Mouse (Mus musculus): ENCODE data around the gene Muc1. TPM values are rescaled to one million over a fixed set of nuclear protein-coding genes. Genes with fewer than 3 reads are reported as not detected.

The Muc1 gene
- polyA plus RNA-seq, 1 experiment from 2014 or later: 1.3 TPM

DNA sequence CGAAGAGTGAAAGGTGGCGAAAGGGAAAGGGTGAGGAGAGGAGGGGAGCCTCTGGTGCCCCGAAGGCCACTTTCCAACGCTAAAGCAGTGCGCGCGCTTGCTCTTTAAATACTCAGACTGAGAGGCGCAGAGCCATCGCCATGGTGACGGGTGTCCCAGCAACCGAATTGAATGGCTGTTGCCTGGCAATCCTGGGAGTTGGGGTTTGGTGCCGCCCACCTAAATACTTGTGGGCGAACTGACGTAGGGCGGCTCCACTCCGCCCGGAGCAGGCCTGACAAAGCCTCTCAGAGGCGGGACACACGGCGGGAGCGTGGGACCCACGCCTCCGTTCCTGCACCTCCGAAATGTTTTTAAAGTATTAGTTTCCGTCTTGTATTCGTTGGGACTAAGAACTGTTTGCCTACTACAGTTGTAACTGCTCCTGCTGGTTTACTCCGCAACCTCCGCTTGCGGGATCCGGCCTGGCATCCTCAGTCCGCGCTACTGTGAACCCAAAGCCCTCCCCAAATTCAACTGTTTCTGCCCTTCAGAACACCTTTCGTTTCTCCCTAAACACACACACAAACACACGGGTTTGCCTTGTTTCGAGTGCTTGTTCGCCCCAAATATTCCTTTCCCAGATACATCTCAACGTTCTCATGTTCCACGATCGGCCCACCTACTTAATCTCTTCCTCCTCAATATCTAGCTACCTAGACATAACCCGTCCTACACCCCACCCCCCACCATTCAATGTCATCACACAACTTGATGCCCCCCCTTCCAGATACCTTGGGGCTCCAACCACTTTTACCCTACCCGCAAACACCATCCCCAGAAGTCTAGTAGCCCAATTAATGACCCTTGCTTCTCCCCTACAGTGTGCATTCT is 1.3 kb upstream of the Muc1 start:
- Histone ChIP-seq H3K9me3 (no peaks in the 10 kb centered on the region), H3K4me1 (replicated peaks) (peaks cover 62% of the 10 kb centered on the region), H3K36me3 (peaks cover 7% of the 10 kb centered on the region), H3K27ac (peak overlapping the region; percentile 92), H3K9ac (peak overlapping the region; percentile 78), H3K27me3 (0 out of 2 replicates have a peak, but pooled peaks cover 8% of the 10 kb centered on the region), H3K4me2 (peak overlapping the region; percentile 68), H3K4me3 (peak overlapping the region; percentile 49)
- peak; percentile 56 for ATAC-seq (ENCODE audit: low FRiP score)
- WGBS: 2% methylated on average over 41 of the region's 41 CpGs

DNA sequence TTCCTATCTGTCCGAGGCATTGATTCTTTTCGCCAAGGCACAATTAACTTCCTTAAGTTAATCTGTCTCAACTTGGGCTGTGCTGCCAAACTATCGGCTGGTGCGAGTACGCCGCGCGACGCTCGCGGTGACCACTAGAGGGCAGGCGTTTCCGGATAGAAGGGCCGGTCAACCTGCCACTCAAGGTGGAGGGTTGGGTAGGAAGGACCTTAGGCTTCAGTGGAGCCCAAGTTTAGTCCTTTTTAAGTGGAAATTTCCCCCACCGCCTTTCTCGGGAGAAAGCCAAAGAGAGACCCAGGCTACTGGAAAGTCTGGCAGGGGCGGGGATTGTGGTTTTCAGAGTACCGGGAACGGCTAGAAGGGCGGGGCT is 692 bp upstream of the Muc1 start:
- H3K9ac ChIP-seq: peak overlapping the region; percentile 78
- peak overlapping the region; percentile 92 for H3K27ac ChIP-seq
- H3K4me2 ChIP-seq: peak overlapping the region; percentile 68
- H3K27me3 ChIP-seq: 0 out of 2 replicates have a peak, but pooled peaks cover 8% of the 10 kb centered on the region
- peaks cover 55% of the 10 kb centered on the region for H3K4me1 ChIP-seq (replicated peaks)
- 0 out of 2 replicates have a peak, but pooled peaks have one; percentile 5 for ATAC-seq (ENCODE audit: low FRiP score)
- peak overlapping the region; percentile 49 for H3K4me3 ChIP-seq
- no peaks in the 10 kb centered on the region for H3K9me3 ChIP-seq
- peaks cover 6% of the 10 kb centered on the region for H3K36me3 ChIP-seq
- under 1% methylated on average over 20 of the region's 20 CpGs for WGBS

DNA sequence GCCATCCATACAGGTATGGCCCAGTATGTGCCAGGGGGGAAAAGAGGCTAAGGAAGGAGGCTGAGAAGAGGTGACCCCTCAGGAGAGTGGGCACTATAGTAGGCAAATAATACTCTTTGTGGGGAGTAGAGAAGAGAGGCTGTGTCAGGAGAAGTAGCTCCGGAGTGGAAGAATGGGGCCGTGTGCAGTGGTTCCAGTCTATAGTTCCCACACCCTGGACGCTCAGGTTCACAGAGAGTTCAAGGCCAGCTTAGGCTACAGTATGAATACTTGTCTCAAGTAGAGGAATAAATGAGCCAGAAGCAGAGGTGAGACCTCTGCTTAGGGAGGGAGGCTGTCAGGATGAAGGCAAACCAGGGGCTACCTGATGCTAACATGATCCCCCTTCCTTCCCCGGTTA is 419 bp downstream of the Muc1 start:
- 0 out of 2 replicates have a peak, but pooled peaks cover 8% of the 10 kb centered on the region for H3K27me3 ChIP-seq
- WGBS: 66% methylated on average over 4 of the region's 4 CpGs
- H3K4me3 ChIP-seq: no peak overlapping the region
- H3K36me3 ChIP-seq: peaks cover 15% of the 10 kb centered on the region
- no peak overlapping the region for H3K9ac ChIP-seq
- H3K27ac ChIP-seq: no peak overlapping the region
- no peaks in the 10 kb centered on the region for H3K9me3 ChIP-seq
- H3K4me2 ChIP-seq: peak overlapping the region; percentile 68
- ATAC-seq (ENCODE audit: low FRiP score): no peak
- peaks cover 44% of the 10 kb centered on the region for H3K4me1 ChIP-seq (replicated peaks)

DNA sequence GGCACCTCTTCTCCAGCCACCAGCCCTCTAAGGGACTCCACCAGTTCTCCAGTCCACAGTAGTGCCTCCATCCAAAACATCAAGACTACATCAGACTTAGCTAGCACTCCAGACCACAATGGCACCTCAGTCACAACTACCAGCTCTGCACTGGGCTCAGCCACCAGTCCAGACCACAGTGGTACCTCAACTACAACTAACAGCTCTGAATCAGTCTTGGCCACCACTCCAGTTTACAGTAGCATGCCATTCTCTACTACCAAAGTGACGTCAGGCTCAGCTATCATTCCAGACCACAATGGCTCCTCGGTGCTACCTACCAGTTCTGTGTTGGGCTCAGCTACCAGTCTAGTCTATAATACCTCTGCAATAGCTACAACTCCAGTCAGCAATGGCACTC is 1.7 kb downstream of the Muc1 start:
- Histone ChIP-seq H3K36me3 (peaks cover 28% of the 10 kb centered on the region), H3K4me2 (no peak overlapping the region), H3K4me1 (replicated peaks) (peaks cover 32% of the 10 kb centered on the region), H3K27ac (no peak overlapping the region), H3K9me3 (no peaks in the 10 kb centered on the region), H3K9ac (no peak overlapping the region), H3K4me3 (no peak overlapping the region), H3K27me3 (0 out of 2 replicates have a peak, but pooled peaks cover 8% of the 10 kb centered on the region)
- ATAC-seq (ENCODE audit: low FRiP score): no peak
- WGBS: 84% methylated on average over 2 of the region's 2 CpGs

DNA sequence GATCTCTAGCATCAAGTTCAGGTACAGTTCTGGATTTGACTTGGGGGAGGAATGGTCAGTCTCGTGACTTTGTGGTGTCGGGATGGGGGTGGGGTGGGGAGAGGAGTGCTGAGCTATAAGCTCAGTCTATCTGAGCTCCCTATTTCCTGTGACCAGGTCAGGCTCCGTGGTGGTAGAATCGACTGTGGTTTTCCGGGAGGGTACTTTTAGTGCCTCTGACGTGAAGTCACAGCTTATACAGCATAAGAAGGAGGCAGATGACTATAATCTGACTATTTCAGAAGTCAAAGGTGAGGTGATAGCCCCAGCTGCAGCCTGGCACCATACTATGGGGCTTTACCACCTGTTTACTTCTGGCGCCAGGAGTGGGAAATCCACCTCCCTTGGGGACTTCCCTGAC is 2.5 kb downstream of the Muc1 start:
- H3K36me3 ChIP-seq: peaks cover 36% of the 10 kb centered on the region
- WGBS: 81% methylated on average over 7 of the region's 7 CpGs

DNA sequence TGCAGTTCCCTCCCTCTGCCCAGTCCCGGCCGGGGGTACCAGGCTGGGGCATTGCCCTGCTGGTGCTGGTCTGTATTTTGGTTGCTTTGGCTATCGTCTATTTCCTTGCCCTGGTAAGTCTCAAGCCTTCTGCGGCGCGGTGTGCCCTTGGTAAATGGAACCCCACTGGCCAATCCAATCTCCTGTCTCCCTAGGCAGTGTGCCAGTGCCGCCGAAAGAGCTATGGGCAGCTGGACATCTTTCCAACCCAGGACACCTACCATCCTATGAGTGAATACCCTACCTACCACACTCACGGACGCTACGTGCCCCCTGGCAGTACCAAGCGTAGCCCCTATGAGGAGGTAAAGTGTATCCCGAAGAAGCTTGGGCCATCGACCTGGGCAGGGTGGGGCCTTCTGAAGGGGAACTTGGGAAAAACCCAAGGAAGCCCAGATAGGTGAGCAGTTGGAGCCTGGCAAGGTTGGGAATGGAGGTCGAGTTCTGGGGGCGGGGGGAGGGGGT is 3.0 kb downstream of the Muc1 start:
- H3K4me3 ChIP-seq: no peak overlapping the region
- H3K36me3 ChIP-seq: peaks cover 41% of the 10 kb centered on the region
- ATAC-seq (ENCODE audit: low FRiP score): no peak
- H3K9ac ChIP-seq: no peak overlapping the region
- H3K27ac ChIP-seq: no peak overlapping the region
- H3K9me3 ChIP-seq: no peaks in the 10 kb centered on the region
- peaks cover 19% of the 10 kb centered on the region for H3K4me1 ChIP-seq (replicated peaks)
- no peak overlapping the region for H3K4me2 ChIP-seq
- 80% methylated on average over 16 of the region's 16 CpGs for WGBS
- 0 out of 2 replicates have a peak, but pooled peaks cover 8% of the 10 kb centered on the region for H3K27me3 ChIP-seq

More for the DNA sequence above, 2.5 kb downstream of the Muc1 start:
- no peak overlapping the region for H3K27ac ChIP-seq
- H3K4me2 ChIP-seq: no peak overlapping the region
- H3K9ac ChIP-seq: no peak overlapping the region
- H3K9me3 ChIP-seq: no peaks in the 10 kb centered on the region
- 0 out of 2 replicates have a peak, but pooled peaks cover 8% of the 10 kb centered on the region for H3K27me3 ChIP-seq
- no peak overlapping the region for H3K4me3 ChIP-seq
- no peak for ATAC-seq (ENCODE audit: low FRiP score)
- H3K4me1 ChIP-seq (replicated peaks): peaks cover 24% of the 10 kb centered on the region

DNA sequence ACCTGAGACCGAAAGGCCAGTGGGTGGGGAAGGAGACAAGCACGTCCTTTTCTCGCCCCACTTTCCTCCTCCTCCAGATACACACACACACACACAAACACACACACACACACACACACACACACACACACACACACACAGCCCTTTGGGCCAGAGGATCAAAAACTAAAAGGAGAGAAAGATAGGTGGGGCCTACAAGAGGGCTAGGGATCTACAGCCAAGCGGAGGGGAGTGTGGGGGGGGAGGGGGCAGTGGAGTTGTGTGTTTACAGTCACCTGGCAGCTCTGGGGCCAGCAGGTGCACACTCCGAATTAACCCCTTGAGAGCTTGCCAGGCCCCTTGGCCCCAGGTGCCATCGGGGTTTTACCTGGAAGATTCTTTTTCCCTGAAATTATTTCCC is 3.8 kb downstream of the Muc1 start:
- Histone ChIP-seq H3K36me3 (peaks cover 49% of the 10 kb centered on the region), H3K4me2 (no peak overlapping the region), H3K4me1 (replicated peaks) (peaks cover 11% of the 10 kb centered on the region), H3K9me3 (no peaks in the 10 kb centered on the region), H3K27ac (no peak overlapping the region), H3K4me3 (no peak overlapping the region), H3K9ac (no peak overlapping the region), H3K27me3 (0 out of 2 replicates have a peak, but pooled peaks cover 8% of the 10 kb centered on the region)
- no peak for ATAC-seq (ENCODE audit: low FRiP score)
- WGBS: 74% methylated on average over 6 of the region's 6 CpGs

DNA sequence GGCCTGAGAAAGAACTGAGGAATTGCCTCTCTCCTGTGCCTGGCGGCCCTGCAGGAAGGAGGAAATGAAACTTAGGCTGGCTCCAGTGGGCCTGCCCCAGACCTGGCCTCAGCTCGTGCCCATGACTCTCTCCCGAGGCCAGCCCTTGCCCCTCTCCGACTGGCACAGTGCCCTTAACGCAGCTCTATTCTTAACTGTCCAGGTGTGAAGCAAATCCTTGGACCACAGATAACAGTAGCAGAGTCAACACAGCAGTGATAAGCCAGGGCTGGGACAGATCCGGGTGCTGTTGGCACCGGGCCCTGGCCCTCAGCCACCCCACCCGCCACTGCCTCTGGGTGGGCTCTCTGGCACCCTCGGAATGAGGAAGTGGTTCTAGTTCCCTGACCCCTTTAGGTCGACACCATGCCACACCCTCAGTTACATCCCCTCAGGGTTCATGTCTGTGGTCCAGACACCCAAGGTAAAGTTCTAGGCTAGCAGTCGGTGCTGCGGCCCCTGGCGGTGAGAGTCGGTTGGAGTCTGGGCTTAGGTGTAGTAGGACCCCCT is 4.8 kb downstream of the Muc1 start:
- H3K4me1 ChIP-seq (replicated peaks): peaks cover 2% of the 10 kb centered on the region
- no peak overlapping the region for H3K27ac ChIP-seq
- peaks cover 59% of the 10 kb centered on the region for H3K36me3 ChIP-seq
- H3K4me3 ChIP-seq: no peak overlapping the region
- H3K4me2 ChIP-seq: no peak overlapping the region
- 0 out of 2 replicates have a peak, but pooled peaks cover 8% of the 10 kb centered on the region for H3K27me3 ChIP-seq
- 82% methylated on average over 12 of the region's 14 CpGs for WGBS
- H3K9ac ChIP-seq: no peak overlapping the region
- no peak for ATAC-seq (ENCODE audit: low FRiP score)
- no peaks in the 10 kb centered on the region for H3K9me3 ChIP-seq

DNA sequence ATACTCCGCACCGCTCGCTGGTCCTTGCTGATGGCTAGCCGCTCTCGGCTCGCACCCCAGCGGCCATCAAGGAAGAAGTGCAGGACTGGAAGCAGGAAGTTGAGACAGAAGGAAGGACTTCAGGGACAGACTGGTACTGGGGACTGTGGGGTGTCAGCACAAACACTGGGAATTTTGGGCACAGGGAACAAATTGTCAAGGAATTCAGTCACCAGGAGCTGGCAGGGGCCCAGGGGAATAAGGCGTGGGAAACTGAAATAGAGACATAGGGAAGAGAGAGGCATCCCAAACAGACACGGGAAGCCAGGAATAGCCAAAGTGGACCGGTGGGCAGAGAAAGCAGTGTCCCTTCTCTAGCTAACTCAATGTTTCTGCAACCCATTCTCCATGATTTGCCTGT is 7.7 kb downstream of the Muc1 start:
- peaks cover under 1% of the 10 kb centered on the region; the same call in 1 of the 2 replicates for H3K4me1 ChIP-seq (replicated peaks)
- no peak for ATAC-seq (ENCODE audit: low FRiP score)
- no peak overlapping the region for H3K4me2 ChIP-seq
- no peak overlapping the region for H3K4me3 ChIP-seq
- no peak overlapping the region for H3K9ac ChIP-seq
- 94% methylated on average over 10 of the region's 10 CpGs for WGBS
- H3K27ac ChIP-seq: no peak overlapping the region
- H3K36me3 ChIP-seq: peaks cover 88% of the 10 kb centered on the region
- no peaks in the 10 kb centered on the region for H3K27me3 ChIP-seq
- no peaks in the 10 kb centered on the region for H3K9me3 ChIP-seq

DNA sequence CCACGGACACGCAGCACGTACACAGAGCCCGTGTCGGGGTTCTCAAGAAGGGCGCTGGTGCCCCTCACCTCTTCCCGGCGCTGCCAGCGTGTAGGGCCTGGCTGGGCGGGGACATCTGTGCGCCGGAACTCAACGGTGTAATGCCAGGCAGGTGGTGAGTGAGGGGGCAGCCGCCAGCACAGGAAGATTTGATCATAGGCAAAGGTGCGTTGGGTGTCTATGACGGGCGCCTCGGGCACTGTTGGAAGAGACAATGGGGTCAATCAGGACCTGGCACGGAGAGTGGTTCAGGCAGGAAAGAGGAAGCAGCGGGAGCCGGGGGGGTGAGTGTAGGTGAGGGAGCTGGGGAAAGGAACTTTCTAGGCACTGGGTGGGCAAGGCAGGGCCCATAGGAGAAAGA is 8.8 kb downstream of the Muc1 start:
- ATAC-seq (ENCODE audit: low FRiP score): no peak
- no peak overlapping the region for H3K9ac ChIP-seq
- no peak overlapping the region for H3K4me2 ChIP-seq
- H3K4me1 ChIP-seq (replicated peaks): peaks cover 12% of the 10 kb centered on the region
- H3K9me3 ChIP-seq: no peaks in the 10 kb centered on the region
- H3K27me3 ChIP-seq: no peaks in the 10 kb centered on the region
- no peak overlapping the region for H3K27ac ChIP-seq
- H3K4me3 ChIP-seq: no peak overlapping the region
- peaks cover 97% of the 10 kb centered on the region for H3K36me3 ChIP-seq
- 94% methylated on average over 21 of the region's 21 CpGs for whole genome bisulfite sequencing

DNA sequence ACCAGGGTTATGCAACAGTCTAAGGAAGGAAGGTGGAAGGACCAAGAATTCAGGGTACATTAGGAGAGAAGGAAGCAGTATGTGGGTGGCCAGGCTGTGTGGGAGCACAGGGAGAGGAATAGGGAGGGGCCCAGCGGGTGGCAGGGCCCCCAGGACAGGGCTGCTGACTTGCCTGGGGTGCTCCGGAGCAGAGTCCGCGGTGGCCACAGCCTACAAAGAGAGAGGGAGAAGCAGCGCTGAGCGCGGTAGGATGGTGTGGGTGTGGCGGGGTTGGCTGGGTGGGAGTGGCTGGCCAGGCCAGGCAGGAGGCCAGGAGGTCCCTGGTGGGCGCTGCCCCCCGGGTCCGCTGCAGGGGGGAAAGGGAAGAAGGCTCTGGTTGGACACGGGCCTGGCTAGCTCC is 9.6 kb downstream of the Muc1 start:
- Histone ChIP-seq H3K9ac (no peak overlapping the region), H3K27me3 (no peaks in the 10 kb centered on the region), H3K9me3 (no peaks in the 10 kb centered on the region), H3K4me2 (no peak overlapping the region), H3K27ac (no peak overlapping the region), H3K4me1 (replicated peaks) (peaks cover 20% of the 10 kb centered on the region), H3K4me3 (no peak overlapping the region), H3K36me3 (peaks cover 90% of the 10 kb centered on the region)
- no peak for ATAC-seq (ENCODE audit: low FRiP score)
- WGBS: 72% methylated on average over 8 of the region's 12 CpGs

DNA sequence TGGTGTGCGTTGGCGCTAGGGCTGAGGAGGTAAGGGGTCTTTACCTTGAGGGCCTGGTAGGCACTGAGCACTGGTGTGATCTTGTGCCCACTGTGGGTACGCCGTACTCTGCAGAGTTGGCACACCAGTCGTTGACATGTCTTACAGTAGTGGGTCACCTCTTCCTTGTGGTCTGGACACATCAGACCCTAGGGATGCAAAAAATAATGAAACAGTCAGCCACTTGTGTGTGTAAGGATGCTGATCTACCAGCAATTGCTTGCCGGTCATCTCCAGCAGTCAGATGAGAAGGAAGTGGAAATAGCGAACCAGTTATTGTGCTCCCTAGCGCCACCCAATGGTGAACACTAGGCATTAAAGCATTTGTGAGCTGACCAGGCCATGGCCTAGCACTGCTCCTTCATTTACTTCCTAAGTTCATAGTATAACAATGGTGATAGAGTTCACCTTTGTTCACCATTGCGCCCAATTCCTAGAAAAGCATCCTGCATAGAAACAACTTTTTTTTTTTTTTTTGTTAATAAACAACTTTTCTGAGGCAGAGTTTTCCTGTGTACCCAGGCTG is 13.6 kb downstream of the Muc1 start:
- peaks cover 51% of the 10 kb centered on the region for H3K36me3 ChIP-seq
- no peak for ATAC-seq (ENCODE audit: low FRiP score)
- peak overlapping the region; percentile 93 for H3K4me2 ChIP-seq

More for the DNA sequence above, 13.6 kb downstream of the Muc1 start:
- Histone ChIP-seq H3K4me3 (peak overlapping the region; percentile 72; the same call in 1 of the 2 replicates), H3K4me1 (replicated peaks) (peaks cover 43% of the 10 kb centered on the region), H3K9ac (no peak overlapping the region), H3K27me3 (no peaks in the 10 kb centered on the region), H3K9me3 (no peaks in the 10 kb centered on the region), H3K27ac (no peak overlapping the region)
- WGBS: 70% methylated on average over 9 of the region's 9 CpGs

All from hindbrain, embryonic 13.5 days (tissue).